Mouse (Mus musculus) spleen, adult 2 months (tissue): ENCODE measurements around the gene Duoxa1.

Experiments used
- CTCF ChIP-seq: fragments of 200-500 bp; IDR thresholded peaks from 2 replicates; pipeline ENCODE4 v1.5.1; 2011; ENCODE audit warnings: mild to moderate bottlenecking, inconsistent platforms; ENCODE audit not compliant: insufficient read depth, insufficient read length, insufficient replicate concordance; ENCODE audit errors: extremely low read depth
- POLR2A ChIP-seq: fragments of 200-500 bp; IDR thresholded peaks from 2 replicates; pipeline ENCODE4 v1.6.1; 2011; ENCODE audit warnings: low read depth, low read length, inconsistent platforms

DNA sequence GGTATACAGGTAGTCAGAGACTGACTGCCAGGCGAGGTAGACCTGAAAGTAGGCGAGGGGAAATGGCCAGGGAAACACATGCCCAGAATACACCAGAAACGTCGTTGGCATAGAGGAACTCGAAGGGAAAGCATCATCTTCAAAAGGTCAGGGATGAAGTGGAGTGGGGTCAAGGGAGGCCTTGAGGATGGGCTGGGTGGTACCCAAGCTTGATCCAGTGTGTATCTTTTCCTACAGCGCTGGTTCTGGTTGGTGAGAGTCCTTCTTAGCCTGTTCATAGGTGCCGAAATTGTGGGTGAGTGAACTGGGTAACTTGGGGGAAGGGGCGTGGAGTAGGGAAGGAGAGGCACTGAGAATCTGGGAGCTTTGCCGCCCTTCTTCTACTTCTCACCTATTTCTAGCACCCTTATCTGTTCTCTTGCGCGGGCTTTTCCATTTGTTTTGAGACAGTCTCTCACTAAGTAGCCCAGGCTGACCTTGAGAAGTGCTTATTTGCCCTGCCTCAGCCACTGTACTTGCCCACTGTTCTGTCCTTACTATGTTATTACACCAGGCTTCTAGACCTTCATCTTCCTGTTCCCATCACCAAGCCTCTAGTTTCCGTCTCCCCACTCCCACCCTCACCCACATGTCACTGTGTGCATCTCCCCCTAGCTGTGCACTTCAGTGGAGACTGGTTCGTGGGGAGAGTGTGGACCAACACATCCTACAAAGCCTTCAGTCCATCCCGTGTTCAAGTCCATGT lies 13.4 kb downstream of the Duoxa1 start:
- TF ChIP-seq CTCF = no peak
- no peak for TF ChIP-seq POLR2A
